Mouse (Mus musculus): Measurements from ENCODE around the gene Lrpprc.

The Lrpprc gene

DNA sequence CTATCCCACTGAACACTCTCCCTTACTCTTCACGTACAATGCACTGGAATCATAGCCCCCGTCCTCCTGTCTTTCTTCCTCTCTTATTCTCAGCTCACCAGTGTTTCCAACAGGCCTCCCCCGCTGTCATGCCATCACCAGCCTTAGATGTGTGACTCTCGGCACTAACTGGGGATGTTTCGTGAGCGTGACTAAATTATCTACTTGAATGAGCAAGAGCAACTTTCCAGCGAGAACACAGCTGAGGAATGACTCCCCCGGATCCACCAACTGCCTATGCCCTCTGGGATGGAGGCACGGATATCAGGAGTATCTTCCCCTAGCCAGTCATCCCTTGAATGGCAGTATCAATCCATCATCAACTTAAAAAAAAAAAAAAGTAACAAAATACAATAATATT is 66.6 kb downstream of the Lrpprc start:
- ATAC-seq (ENCODE audit: insufficient number of reproducible peaks, low FRiP score, low TSS enrichment), result no peak

DNA sequence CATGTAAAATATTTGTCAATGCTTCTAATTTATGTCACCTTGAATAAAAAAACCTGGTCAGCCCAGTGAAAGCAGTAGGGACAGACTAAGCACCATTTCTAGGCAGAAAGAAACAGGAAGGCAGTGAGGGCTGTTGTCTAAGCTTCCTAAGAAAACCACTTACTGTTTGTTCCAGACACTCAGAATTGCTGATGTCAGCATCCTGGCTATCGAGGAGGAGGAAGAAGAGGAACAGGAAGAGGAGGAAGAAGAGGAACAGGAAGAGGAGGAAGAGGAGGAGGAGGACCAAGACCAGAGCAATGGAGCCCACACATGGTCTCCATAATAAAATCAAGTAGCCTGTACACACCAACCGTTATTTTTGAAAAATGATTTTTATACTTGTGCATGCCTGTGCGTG is 71.5 kb downstream of the Lrpprc start:
- no peak for ATAC-seq (ENCODE audit: insufficient number of reproducible peaks, low FRiP score, low TSS enrichment)

GRCm38 (mm10) chr17:84717416-84717815 is 73.2 kb downstream of the Lrpprc start:
- ATAC-seq (ENCODE audit: insufficient number of reproducible peaks, low FRiP score, low TSS enrichment), result no peak

DNA sequence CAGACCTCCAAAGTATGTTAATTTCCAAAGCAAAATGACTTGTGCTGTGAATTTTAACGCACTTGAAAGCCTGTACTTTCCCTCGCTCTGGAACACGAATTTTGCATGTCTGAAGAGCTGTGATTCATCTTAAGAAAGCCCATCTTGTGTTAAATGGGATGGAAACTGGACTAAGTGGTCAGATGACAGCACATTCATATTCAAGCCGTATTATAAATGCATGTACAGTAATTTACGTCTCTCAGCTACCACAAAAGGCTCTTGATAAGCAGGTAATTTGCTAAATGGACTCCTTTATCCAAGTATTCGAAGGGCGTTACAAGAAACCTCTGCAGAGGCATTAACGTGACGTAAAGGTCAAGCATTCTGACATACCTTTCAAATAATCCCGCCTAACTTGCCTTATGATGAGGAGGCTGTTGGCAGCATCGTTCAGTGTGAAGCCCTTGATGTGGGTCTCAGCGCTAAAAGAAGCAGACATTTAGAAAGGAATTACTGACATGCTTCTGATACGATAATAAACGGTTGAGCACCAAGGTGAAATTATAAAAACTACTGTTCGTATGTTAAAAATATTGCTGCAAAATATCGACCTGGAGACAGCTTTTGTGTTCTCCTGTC is 74.2 kb downstream of the Lrpprc start:
- ATAC-seq (ENCODE audit: insufficient number of reproducible peaks, low FRiP score, low TSS enrichment), result no peak

- ATAC-seq (ENCODE audit: insufficient number of reproducible peaks, low FRiP score, low TSS enrichment), result no peak
Observed at GRCm38 (mm10) chr17:84714930-84715329, 75.7 kb downstream of the Lrpprc start.

- ATAC-seq (ENCODE audit: insufficient number of reproducible peaks, low FRiP score, low TSS enrichment), result no peak
Observed at GRCm38 (mm10) chr17:84713563-84714164, 76.9 kb downstream of the Lrpprc start.

DNA sequence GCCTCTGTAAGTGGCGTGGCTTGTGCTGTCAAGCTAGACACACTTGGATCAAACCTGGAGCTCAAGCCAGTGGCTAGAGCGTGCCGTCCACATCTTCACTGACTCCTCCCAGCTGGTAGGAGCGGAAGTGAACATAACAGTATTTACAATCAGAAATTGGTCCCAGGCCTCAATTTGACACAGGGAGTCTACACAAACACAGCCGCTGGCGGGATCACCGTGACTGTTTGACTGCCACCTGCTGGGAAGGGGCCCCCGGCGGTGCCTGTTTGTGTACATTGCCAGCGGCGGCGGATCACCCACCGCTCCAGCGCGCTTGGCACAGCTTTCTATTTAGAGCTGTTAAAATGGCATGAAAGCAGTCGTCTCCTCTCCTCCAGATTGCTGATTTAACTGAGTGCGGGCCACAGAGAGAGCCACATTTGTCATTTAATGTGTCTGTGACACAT is 81.2 kb downstream of the Lrpprc start:
- no peak for ATAC-seq (ENCODE audit: insufficient number of reproducible peaks, low FRiP score, low TSS enrichment)

- no peak for ATAC-seq (ENCODE audit: insufficient number of reproducible peaks, low FRiP score, low TSS enrichment)
Observed at GRCm38 (mm10) chr17:84708818-84709217, 81.8 kb downstream of the Lrpprc start.

DNA sequence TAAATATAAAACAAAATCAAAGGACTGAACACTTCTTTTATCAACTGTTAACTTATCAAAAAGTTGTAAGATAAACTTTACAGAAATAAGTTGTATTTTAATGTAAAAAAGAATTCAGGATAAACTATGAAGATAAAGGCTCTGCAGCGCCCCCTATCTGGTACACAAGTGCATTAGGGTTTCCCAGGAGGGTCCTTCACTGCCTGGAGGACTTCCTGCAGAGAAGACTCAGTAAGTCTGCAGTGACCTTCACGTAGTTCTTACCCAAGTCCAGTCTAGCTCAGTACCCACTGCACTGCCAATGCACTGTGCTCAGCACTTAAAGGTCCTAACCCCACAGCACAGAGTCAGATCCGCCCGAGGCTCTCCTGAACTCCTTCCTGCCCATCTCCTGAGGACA is 83.2 kb downstream of the Lrpprc start:
- ATAC-seq (ENCODE audit: insufficient number of reproducible peaks, low FRiP score, low TSS enrichment), result no peak

DNA sequence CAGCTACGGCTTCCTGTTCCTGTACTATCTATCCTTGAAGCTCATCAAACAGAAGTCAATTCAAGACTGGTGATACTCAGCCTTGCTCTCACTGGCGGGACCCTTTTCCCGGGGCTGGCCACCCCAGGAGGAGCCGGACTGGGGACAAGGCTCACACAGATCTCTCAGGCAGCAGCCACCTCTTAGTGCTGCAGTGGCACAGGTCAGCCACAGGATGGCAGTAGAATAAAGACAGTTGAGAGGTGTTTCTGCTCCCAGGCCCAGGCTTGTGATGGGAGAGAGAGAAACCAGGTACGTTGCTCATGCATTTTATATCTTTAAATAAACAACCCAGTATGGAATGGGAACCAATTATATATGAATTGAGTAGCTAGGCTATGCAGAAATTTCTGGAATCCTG is 91.9 kb downstream of the Lrpprc start:
- peak; percentile 47; the same call in 1 of the 2 replicates for ATAC-seq (ENCODE audit: insufficient number of reproducible peaks, low FRiP score, low TSS enrichment)

- ATAC-seq (ENCODE audit: insufficient number of reproducible peaks, low FRiP score, low TSS enrichment), result no peak
Observed at GRCm38 (mm10) chr17:84696537-84696936, 94.1 kb downstream of the Lrpprc start.

- ATAC-seq (ENCODE audit: insufficient number of reproducible peaks, low FRiP score, low TSS enrichment), result no peak
Observed at GRCm38 (mm10) chr17:84693741-84694140, 96.8 kb downstream of the Lrpprc start.

DNA sequence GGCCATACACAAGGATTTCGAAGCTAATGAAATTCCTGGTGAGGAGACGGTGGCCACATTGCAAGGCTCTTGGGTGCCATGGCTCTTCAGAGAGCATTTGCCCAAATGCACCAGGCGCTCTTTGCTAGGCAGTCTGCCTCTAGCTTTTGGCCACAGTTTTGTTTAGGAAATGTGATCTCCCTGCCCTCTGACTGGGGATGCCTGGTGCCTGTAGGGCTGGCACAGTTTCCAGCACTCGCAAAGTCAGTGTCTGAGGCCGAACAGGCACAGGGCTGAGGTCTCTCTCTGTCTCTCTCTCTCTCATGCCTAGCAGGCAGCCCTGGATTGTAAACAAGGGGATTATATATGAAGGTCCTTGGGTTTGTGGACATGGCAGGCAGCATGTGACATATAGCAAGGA is 100.5 kb downstream of the Lrpprc start:
- ATAC-seq (ENCODE audit: insufficient number of reproducible peaks, low FRiP score, low TSS enrichment), result no peak

- ATAC-seq (ENCODE audit: insufficient number of reproducible peaks, low FRiP score, low TSS enrichment), result no peak
Observed at GRCm38 (mm10) chr17:84689316-84689715, 101.3 kb downstream of the Lrpprc start.

GRCm38 (mm10) chr17:84688834-84689233 is 101.8 kb downstream of the Lrpprc start:
- ATAC-seq (ENCODE audit: insufficient number of reproducible peaks, low FRiP score, low TSS enrichment), result no peak

DNA sequence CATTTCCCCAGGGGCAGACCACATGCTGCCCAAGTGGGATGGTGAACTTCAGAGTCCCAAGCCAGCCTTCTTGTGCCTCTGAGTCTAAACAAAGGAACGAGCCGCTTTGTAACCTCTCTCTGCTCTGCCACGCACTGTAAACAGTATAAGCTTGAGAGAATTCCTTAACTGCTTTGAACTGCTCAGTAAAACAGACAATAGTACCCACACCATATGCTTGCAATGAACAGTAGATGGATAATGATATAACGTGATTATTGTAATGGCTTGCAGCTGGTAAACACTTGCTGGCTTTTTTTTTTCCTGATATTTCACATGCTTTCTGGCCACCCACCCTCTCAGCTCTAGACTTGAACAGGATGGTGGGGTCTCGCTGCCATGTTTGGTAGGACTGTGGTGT is 102.6 kb downstream of the Lrpprc start:
- no peak for ATAC-seq (ENCODE audit: insufficient number of reproducible peaks, low FRiP score, low TSS enrichment)

DNA sequence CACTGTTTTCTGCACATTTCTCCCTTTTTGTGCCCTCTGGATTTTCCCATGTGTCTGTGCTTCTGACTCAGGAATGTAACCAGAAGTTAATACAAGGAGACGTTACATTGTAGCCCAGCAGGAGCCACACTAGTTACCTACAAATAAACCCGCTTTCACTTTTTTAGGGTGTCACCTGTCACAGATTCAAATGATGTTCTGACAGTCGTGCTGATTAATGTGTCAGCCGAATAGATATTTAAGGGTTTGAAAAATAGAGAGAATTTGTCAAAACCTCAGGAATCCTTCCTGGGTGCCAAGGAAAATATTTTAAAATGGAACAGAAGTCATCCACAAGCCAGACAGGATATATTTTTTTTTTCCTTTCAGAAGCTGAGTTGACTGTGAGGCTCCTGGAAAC is 105.3 kb downstream of the Lrpprc start:
- no peak for ATAC-seq (ENCODE audit: insufficient number of reproducible peaks, low FRiP score, low TSS enrichment)

- no peak for ATAC-seq (ENCODE audit: insufficient number of reproducible peaks, low FRiP score, low TSS enrichment)
Observed at GRCm38 (mm10) chr17:84684284-84684683, 106.3 kb downstream of the Lrpprc start.

GRCm38 (mm10) chr17:84682734-84683717 is 107.6 kb downstream of the Lrpprc start, which contains the start of gene Abcg5:
Gene Abcg5 (minus strand): TSS chr17:84683011.
- ATAC-seq (ENCODE audit: insufficient number of reproducible peaks, low FRiP score, low TSS enrichment), result no peak

GRCm38 (mm10) chr17:84681670-84682069 is 108.9 kb downstream of the Lrpprc start:
- ATAC-seq (ENCODE audit: insufficient number of reproducible peaks, low FRiP score, low TSS enrichment), result no peak

- no peak for ATAC-seq (ENCODE audit: insufficient number of reproducible peaks, low FRiP score, low TSS enrichment)
Observed at GRCm38 (mm10) chr17:84677595-84677994, 113.0 kb downstream of the Lrpprc start.
